Mouse (Mus musculus) heart, adult 11 months (tissue): Measurements from ENCODE around the gene Oxa1l.
A peak's percentile ranks its signal among the peaks of the same experiment; 100 is the strongest.

ENCODE experiments used
- DNase-seq: peaks from one replicate; pipeline ENCODE4 v3.0.0; 2022

Oxa1l gene

DNA sequence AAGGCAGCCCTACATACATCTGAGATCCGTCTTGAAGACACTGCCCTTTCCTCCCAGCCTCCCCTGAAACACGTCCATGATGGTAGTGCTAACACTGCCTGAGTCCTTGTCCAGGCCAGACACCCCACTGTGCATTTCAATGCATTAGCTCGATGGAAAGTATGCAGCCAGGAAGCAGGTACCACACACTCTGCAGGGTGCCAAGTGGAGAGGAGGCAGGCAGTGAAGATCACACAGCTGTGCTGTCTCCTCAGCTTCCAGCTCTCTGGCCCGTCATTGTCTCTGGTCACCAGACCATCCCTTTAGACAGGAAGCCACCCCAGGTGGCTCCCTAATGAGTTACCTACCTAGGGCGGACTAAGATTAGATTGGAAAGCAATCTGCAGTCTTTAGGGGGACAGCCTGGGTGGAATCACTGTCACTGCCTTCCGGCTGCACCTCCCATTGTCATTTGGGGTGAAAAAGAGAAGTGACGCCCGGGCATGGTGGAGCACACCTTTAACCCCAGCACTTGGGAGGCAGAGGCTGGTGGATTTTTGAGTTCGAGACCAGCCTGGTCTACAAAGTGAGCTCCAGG is 51.5 kb downstream of the Oxa1l start:
- DNase-seq = no peak

DNA sequence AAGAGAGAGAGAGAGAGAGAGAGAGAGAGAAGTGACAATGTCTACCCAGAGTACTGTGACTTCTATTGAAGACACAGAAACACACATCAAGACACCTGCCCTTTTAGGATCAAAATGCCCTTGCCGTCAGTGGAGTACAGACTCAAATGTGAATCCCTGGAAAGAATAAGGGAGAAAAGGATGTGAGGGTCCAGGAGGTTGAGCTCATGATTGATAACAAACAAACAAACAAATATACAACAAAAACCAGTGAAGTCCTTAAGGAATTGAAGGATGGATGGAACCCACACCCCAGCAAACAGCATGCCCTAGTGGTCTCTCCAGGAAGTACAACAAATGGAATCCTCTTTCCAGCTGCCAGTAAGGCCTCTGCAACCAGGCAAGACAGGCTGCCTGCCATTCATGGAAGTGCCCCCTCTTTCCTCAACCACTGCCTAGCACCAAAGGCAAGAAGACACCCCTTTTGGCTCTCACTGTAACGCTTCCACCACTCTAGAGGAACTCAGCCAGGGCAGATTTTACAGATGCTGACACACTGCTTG is 52.1 kb downstream of the Oxa1l start:
- peak; percentile 91 for DNase-seq

DNA sequence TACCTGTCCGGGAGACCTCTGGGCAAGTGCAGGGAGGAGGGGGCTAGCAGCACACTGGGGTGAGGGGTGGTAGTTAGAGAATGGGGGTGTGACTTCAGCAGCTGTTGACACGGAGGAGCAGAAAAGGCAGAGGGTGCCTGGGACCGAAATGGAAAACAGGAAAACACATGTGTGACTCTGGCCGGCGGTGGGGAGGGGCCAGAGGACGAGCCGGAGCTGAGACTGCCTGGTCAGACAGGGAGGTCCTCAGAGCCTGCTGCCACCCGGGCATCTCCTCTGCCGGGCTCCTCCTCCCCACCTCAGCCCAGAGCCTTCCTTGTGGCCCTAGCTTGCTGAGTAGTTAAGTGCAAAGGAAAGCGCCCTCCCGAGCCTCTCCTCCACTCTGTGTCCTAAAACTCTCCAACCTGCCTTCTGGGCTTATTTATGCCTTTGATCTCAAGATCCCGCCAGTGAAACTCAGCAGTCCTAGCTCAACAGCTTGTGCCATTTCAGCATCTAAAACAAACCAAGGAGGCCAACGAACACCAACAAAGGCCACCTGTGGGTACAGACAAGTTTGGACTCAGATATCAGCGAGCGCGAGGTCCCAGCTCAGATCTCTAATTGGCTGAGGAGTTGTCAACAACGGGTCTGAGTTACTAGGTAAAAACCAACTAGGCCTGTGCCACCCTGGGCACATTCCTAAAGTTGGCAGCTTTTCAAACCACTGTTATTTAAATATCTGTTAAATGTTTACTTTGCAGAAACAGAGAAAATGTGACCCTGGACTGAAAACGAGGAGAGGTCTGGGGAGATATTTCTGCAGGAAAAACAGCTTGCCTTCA is 53.5 kb downstream of the Oxa1l start:
- DNase-seq = peak; percentile 93

DNA sequence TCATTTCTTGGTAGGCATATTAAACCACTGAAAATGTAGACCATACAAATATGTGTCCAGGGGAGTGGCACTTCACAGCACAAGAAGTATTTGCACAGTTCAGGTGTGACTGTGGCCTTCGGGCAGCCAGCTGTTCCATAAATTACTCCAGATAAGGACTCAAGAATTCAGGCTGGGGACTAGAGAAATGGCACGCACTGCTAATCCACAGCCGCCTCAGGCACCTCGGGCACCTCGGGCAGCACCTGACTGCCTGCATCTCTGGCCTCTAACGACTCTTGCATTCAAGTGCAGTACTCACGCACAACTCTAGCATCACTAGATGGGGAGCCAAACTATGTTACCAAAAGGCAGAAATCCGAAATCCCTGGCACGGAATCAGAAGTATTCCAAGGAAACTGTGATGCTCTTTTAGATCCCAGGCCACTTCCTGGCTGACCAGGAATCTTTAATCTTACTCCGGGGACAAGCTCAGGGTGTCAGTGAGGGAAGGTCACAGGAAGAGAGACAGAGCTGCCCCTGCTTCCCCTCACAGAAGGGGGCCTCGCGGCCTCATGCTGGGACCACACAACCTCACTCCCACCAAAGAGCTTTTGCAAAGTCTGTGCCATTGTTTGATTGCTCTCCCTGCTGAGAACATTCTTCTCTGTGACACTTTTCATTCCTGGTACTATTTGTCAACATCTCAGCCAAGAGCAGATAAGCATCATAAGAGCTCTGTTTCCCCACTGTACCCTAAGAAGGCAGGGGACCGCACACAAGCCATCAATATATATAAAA is 54.8 kb downstream of the Oxa1l start:
- no peak for DNase-seq

DNA sequence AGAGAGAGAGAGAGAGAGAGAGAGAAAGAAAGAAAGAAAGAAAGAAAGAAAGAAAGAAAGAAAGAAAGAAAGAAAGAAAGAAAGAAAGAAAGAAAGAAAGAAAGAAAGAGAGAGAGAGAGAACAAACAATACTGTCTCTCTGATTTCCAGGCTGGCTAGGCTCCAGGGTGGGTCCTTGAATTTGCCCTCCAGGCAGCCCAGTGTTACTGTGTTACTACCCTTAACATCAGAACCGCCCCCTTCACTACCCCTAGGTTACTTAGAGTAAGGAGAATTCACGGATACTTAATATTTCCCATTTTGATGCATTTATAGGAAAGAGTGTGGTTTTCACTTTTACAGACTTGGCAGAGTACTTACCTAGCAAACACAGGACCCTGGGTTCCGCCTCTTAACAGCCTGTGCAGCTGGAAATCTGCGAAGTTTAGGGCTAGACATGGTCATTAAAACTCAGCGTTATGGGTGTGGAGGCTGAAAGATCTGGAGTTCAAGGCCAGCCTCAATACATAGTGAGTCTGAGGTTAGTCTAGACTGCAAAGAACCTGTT is 55.7 kb downstream of the Oxa1l start:
- no peak for DNase-seq

DNA sequence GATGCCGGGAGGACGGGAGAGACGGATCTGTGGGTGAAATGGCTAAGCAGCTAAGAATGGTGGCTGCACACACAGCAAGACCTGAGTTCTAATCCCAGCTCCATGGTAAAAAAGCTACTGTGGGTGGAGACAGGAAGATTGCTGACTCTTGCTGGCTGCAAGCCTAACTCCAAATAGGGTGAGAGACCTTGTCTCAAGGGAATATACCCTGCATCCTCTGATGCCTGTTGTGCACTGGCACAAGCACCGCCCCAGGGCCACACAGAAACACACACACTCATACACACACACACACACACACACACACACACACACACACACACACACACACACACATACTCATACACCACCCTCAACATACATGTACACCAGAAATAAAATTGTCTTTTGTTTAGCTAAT is 56.2 kb downstream of the Oxa1l start:
- no peak for DNase-seq

DNA sequence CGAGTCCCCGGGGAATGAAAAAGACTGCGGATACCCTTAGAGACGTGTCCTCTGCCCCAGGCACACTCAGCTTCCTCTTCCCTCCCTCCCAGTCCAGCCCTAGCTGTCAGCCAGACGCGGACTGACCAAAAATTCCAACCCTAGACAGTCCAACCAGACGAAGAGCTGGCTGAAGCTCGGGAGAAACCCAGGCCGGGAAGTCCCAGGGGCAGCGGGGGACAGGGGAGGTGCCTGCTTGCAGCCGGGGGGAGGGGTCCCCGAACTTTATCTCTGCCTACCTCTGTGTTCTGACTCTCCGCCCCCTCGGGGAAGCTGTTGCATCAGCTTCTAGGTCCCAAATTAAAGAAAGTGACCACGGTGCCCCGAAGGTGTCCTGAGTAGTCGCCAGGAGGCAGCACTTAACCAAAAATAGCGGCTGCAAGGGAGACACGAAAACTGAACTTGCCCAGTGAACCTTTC is 57.0 kb downstream of the Oxa1l start, which contains the start of gene Slc7a7:
Gene Slc7a7 (minus strand): TSS at position 158 of the 459 bp plus-strand sequence.
- peak; percentile 95 for DNase-seq
